Mouse (Mus musculus) megakaryocyte, embryonic 14.5 days (primary cell): Measurements from ENCODE around the gene Ptprb.

ENCODE experiments used
- FLI1 ChIP-seq: IDR thresholded peaks from 2 replicates; pipeline ENCODE4 v1.6.1; 2012; ENCODE audit warnings: low read length, inconsistent platforms, mixed read lengths
- GATA1 ChIP-seq: IDR thresholded peaks from 3 replicates; pipeline ENCODE4 v1.6.1; 2012; ENCODE audit warnings: mixed read lengths, low read length, inconsistent platforms, borderline replicate concordance

DNA sequence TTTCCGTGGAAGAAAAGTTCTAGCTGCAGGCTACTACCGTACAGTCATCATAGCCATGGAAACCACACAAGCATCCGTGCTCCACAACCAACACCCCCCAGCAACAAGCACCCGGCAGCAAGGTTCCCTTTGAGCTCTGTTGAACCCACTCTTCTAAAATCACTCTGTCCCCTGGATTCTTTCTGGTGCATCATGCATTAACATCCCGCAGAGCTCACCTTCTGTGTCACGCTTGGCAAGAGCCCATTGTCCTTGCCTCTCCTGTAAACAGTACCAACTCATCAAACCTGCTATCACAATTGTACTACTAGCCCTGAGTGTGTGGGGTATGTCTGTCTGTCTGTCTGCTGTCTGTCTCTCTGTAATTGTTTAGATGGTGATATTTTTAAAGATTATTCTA, 98.8 kb downstream of the Ptprb start:
- TF ChIP-seq GATA1 (no peak), FLI1 (no peak)
